In the genomic region with DNA sequence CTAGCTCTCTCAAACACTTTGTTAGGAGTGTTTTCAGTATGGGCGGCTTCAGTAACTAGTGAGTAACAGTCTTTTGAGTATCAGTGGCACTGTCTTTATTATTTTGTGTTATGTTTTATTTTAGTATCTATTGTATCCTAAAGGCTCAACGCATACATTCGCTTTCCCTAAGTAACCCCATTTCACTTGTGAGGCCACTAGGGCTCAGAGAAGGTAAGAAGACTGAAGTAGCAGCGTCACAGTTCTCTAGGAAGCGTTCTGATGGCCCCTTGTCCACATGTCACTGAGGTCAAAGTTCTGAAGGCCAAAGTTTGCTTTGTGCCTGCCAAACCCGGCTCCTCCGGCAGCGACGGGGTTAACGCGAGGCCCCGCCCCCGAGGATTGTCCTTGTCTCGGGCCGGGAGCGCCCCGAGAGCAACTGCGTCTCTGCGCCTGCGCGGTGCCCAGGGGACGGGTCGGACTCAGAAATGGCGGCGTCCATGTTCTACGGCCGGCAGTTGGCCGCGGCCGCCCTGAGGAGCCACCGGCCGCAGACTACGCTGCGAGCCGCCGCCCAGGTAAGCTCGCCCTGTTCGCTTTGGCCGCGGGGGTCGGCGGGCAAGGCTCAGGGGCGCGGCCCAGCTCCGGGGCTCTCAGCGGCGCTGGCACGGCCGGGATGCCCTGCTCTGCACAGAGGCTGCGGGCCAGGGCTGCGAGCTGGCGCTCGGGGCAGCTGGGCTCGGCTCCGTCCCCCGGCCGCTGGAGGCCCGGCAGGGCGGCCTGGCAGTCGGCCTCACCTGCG, we compare ENCODE assay signal across 8 mouse cellular contexts. TPM values are rescaled to one million over a fixed set of nuclear protein-coding genes. Genes with fewer than 3 reads are reported as not detected.
DNase-seq lines count a peak whose midpoint lies in the region; ATAC-seq and TF ChIP-seq lines count a peak whose summit lies in the region.

No protein-coding gene starts in this region.

- H3K4me3 ChIP-seq in bone marrow macrophage, adult 2 months (ENCODE audit: insufficient read depth, low read length) = peak overlapping the region; percentile 85
- H3K4me3 ChIP-seq in embryonic fibroblast, embryonic 13.5 days (ENCODE audit: insufficient read depth, low read length) = peak overlapping the region; percentile 98
- H3K4me3 ChIP-seq in kidney, embryonic 14.5 days (ENCODE audit: low read length) = peak overlapping the region; percentile 98
- peak overlapping the region; percentile 99 for H3K4me3 ChIP-seq in limb, embryonic 15.5 days

- H3K9ac ChIP-seq in kidney, embryonic 14.5 days (ENCODE audit: low read depth, low read length) = peak overlapping the region; percentile 98
- peak overlapping the region; percentile 91 for H3K9ac ChIP-seq in limb, embryonic 15.5 days

- H3K27me3 ChIP-seq in kidney, embryonic 14.5 days (ENCODE audit: control insufficient read depth, insufficient read depth, low read length) = no peaks in the 10 kb centered on the region
- H3K27me3 ChIP-seq in limb, embryonic 15.5 days = no peaks in the 10 kb centered on the region

- TF ChIP-seq CTCF in bone marrow macrophage, adult 2 months (IDR thresholded peaks at IDR 0.05; ENCODE audit: low read depth, low read length) = no peak
- no peak for TF ChIP-seq CTCF in embryonic fibroblast, embryonic 13.5 days (IDR thresholded peaks at IDR 0.05; ENCODE audit: borderline replicate concordance, insufficient read depth, low read length)

- WGBS in kidney, embryonic 14.5 days = 4% methylated on average over 61 of the region's 61 CpGs
- 4% methylated on average over 52 of the region's 61 CpGs for WGBS in limb, embryonic 15.5 days

- H3K27ac ChIP-seq in bone marrow macrophage, adult 2 months (ENCODE audit: insufficient read depth, low read depth, low read length) = no peak overlapping the region
- no peak overlapping the region for H3K27ac ChIP-seq in embryonic fibroblast, embryonic 13.5 days (ENCODE audit: insufficient read depth, low read length)
- H3K27ac ChIP-seq in kidney, embryonic 14.5 days (ENCODE audit: low read depth, low read length) = peak overlapping the region; percentile 55
- H3K27ac ChIP-seq in limb, embryonic 15.5 days = peak overlapping the region; percentile 76

- no peaks in the 10 kb centered on the region for H3K9me3 ChIP-seq in kidney, embryonic 14.5 days (ENCODE audit: control insufficient read depth, low read length)
- H3K9me3 ChIP-seq in limb, embryonic 15.5 days = no peaks in the 10 kb centered on the region

- H3K4me2 ChIP-seq in kidney, embryonic 14.5 days (replicated peaks; ENCODE audit: low read depth, low read length) = peak overlapping the region; percentile 76
- peak overlapping the region; percentile 51 for H3K4me2 ChIP-seq in limb, embryonic 15.5 days

- H3K36me3 ChIP-seq in kidney, embryonic 14.5 days (ENCODE audit: control insufficient read depth, insufficient read depth, low read length) = no peaks in the 10 kb centered on the region; the same call in 1 of the 2 replicates
- H3K36me3 ChIP-seq in limb, embryonic 15.5 days = peaks cover 11% of the 10 kb centered on the region

- ATAC-seq in kidney, embryonic 14.5 days (ENCODE audit: low FRiP score, low TSS enrichment) = peak; percentile 96
- peak; percentile 85; the same call in 1 of the 2 replicates for ATAC-seq in limb, embryonic 15.5 days (ENCODE audit: insufficient number of reproducible peaks, low FRiP score, low TSS enrichment, low read depth)

- H3K4me1 ChIP-seq in bone marrow macrophage, adult 2 months (ENCODE audit: control insufficient read depth, insufficient read depth, low read length) = peaks cover 17% of the 10 kb centered on the region
- no peaks in the 10 kb centered on the region for H3K4me1 ChIP-seq in embryonic fibroblast, embryonic 13.5 days (ENCODE audit: control insufficient read depth, insufficient read depth, low read length)
- peaks cover 9% of the 10 kb centered on the region for H3K4me1 ChIP-seq in kidney, embryonic 14.5 days (ENCODE audit: control insufficient read depth, insufficient read depth, low read length)
- H3K4me1 ChIP-seq in limb, embryonic 15.5 days = peaks cover 10% of the 10 kb centered on the region

- TF ChIP-seq POLR2A in bone marrow macrophage, adult 2 months (IDR thresholded peaks at IDR 0.05; ENCODE audit: borderline replicate concordance, low read depth, low read length) = peak; percentile 42; the same call in 1 of the 2 replicates
- peak; percentile 89 for TF ChIP-seq POLR2A in embryonic fibroblast, embryonic 13.5 days (IDR thresholded peaks at IDR 0.05; ENCODE audit: low read depth, low read length)

- peak; percentile 93 for DNase-seq in A20 (ENCODE audit: low read depth, low spot score)
- DNase-seq in heart, adult 9 months (ENCODE audit: low spot score in 2 of 2) = peak; percentile 91 to 92
- peak; percentile 84 to 91 for DNase-seq in monocyte, adult 2 months (ENCODE audit: low read depth in 1 of 2, low spot score in 2 of 2)
- peak; percentile 91 to 93 for DNase-seq in spleen, postnatal 36 days (ENCODE audit: low spot score in 2 of 2)

RNA-seq across cellular contexts. Expression of gene Nudt15, which starts 4.5 kb away (rescaled TPM):
- 2.7 and 3.0 TPM in 2 replicates for polyA plus RNA-seq in bone marrow macrophage, adult 2 months (2012; ENCODE audit: insufficient read depth, insufficient read length, missing spikeins)
- polyA plus RNA-seq in embryonic fibroblast, embryonic 13.5 days (2011; ENCODE audit: insufficient read length, low read depth, missing spikeins) = 1.4 TPM in 2 replicates
- 7.6 and 12.1 TPM in 2 replicates for polyA plus RNA-seq in kidney, embryonic 14.5 days (2014; fragmentation: Nextera tagmentation; extraction: Ambion mirVana)
- 4.7 and 4.9 TPM in 2 replicates for polyA plus RNA-seq in limb, embryonic 15.5 days (2015; fragmentation: Nextera tagmentation; extraction: Ambion mirVana)

RNA-seq across cellular contexts. Expression of gene Sucla2, which starts 27.4 kb away (rescaled TPM):
- 45.2 and 48.5 TPM in 2 replicates for polyA plus RNA-seq in bone marrow macrophage, adult 2 months (2012; ENCODE audit: insufficient read depth, insufficient read length, missing spikeins)
- polyA plus RNA-seq in embryonic fibroblast, embryonic 13.5 days (2011; ENCODE audit: insufficient read length, low read depth, missing spikeins) = 83.1 and 91.1 TPM in 2 replicates
- polyA plus RNA-seq in kidney, embryonic 14.5 days (2014; fragmentation: Nextera tagmentation; extraction: Ambion mirVana) = 113 and 128 TPM in 2 replicates
- 99.5 and 109 TPM in 2 replicates for polyA plus RNA-seq in limb, embryonic 15.5 days (2015; fragmentation: Nextera tagmentation; extraction: Ambion mirVana)

RNA-seq across cellular contexts. Expression of gene Med4, which starts 42.7 kb away (rescaled TPM):
- 31.1 and 33.5 TPM in 2 replicates for polyA plus RNA-seq in bone marrow macrophage, adult 2 months (2012; ENCODE audit: insufficient read depth, insufficient read length, missing spikeins)
- polyA plus RNA-seq in embryonic fibroblast, embryonic 13.5 days (2011; ENCODE audit: insufficient read length, low read depth, missing spikeins) = 26.5 and 28.2 TPM in 2 replicates
- 90.6 and 102 TPM in 2 replicates for polyA plus RNA-seq in kidney, embryonic 14.5 days (2014; fragmentation: Nextera tagmentation; extraction: Ambion mirVana)
- polyA plus RNA-seq in limb, embryonic 15.5 days (2015; fragmentation: Nextera tagmentation; extraction: Ambion mirVana) = 78.4 and 86.2 TPM in 2 replicates

Comparison
In these comparisons a context has a peak if more than half of its experiments do, and no peak if none do; other contexts are left out.
1. H3K27ac ChIP-seq: peak in kidney, embryonic 14.5 days (single experiment) and limb, embryonic 15.5 days (single experiment); none in bone marrow macrophage, adult 2 months (single experiment) and embryonic fibroblast, embryonic 13.5 days (single experiment).
2. Peak in every context shown above with its lines, with median percentiles within 50 percentile points of each other: DNase-seq and H3K4me3 ChIP-seq.